Mouse (Mus musculus): ENCODE measurements at regions not wholly inside any gene's neighbourhood (a gene's known extent, or its start where the extent isn't known, plus 50 kb on each side); places are given as distances from the start of the nearest gene placed in this dataset.

DNA sequence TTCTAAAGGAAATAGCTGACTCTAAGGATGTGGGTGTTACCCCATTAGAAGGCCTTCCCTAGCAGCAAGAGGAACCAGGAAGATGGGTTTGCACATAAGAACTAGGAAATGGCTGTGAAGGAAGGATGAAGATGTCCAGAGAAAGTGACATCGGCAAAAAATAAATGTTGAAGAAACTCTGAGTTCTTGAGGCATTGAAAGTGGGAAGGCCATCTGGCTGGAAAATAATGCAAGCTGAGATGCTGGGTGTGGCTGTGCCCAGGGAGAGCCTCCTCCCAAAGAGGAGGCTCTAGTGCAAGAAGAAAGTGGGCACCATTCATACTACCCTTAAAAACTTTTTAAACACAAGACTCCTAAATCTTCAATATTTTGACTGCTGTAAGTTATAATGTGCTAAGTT lies 99.9 kb upstream of the F13a1 start:
- no peak for DNase-seq (ENCODE audit: extremely low read depth, low read depth)

GRCm38 (mm10) chr13:37149066-37149781 lies 99.2 kb upstream of the F13a1 start:
- DNase-seq (ENCODE audit: extremely low read depth, low read depth), result no peak

- DNase-seq (ENCODE audit: extremely low read depth, low read depth), result no peak
Measured at GRCm38 (mm10) chr13:37148627-37149026, 98.6 kb upstream of the F13a1 start.

GRCm38 (mm10) chr13:37147790-37148189 lies 97.7 kb upstream of the F13a1 start:
- no peak for DNase-seq (ENCODE audit: extremely low read depth, low read depth)

GRCm38 (mm10) chr13:37142812-37143211 lies 92.8 kb upstream of the F13a1 start:
- DNase-seq (ENCODE audit: extremely low read depth, low read depth), result no peak

DNA sequence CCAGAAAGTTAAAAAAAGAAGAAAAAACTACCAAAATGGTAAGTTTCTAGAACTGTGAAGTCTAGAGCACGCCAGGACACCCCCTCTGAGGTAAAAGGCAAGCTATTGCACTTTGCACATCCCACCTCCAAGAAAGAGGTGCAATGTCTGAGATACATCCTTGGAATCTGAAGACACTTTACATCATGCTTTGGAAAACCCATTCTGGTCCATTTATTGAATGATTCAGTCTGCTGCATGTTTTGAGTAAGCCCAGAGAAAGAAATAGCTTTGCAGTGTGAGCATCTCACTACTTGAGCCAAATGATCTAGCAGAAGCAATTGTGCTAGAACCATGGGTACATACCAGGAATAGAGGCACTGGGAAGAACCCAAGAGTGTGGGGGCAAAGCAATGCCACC lies 85.1 kb upstream of the F13a1 start:
- DNase-seq (ENCODE audit: extremely low read depth, low read depth), result no peak

GRCm38 (mm10) chr13:37134518-37134917 lies 84.5 kb upstream of the F13a1 start:
- DNase-seq (ENCODE audit: extremely low read depth, low read depth), result no peak

- DNase-seq (ENCODE audit: extremely low read depth, low read depth), result no peak
Measured at GRCm38 (mm10) chr13:37130637-37131036, 80.6 kb upstream of the F13a1 start.

DNA sequence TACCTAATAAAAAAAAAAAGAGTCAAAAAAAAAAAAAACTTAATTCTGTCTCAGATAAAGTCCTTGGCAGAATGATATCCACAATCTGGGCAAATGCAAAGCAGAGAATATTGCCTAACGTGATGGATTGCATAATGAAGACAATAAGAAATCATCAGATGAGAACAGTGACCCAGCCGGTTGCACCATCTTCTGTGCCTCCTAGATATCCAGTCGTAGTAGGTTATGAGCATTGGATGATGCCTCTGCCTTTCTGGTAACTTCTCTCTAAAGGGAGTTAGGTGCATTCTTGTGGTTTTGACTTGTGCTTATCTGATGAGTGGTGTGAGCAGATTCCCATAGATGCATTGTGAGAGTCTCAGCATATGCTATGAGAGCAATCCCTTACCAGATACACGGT lies 71.6 kb upstream of the F13a1 start:
- no peak for DNase-seq (ENCODE audit: extremely low read depth, low read depth)

GRCm38 (mm10) chr13:37120219-37120618 lies 70.2 kb upstream of the F13a1 start:
- no peak for DNase-seq (ENCODE audit: extremely low read depth, low read depth)

DNA sequence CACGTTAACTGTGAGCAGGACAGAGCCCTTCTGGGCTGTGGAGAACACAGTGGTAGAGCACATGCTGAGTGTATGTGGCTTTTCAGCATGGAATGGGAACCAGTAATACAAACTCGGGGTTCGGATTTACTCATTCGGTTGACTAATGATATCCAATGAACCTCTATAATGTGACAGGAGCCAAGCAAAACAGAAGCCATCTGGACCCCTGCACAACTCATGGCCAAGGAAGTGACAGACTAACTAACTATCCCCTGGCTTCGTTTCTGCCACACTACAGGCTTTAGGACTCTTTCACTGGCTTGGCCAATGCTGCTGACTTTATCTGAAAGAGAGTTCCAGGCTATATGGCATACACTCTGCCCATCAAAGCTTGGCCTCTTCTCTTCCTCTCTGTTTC lies 64.3 kb upstream of the F13a1 start:
- no peak for DNase-seq (ENCODE audit: extremely low read depth, low read depth)

- no peak for DNase-seq (ENCODE audit: extremely low read depth, low read depth)
Measured at GRCm38 (mm10) chr13:37111747-37112146, 61.7 kb upstream of the F13a1 start.

DNA sequence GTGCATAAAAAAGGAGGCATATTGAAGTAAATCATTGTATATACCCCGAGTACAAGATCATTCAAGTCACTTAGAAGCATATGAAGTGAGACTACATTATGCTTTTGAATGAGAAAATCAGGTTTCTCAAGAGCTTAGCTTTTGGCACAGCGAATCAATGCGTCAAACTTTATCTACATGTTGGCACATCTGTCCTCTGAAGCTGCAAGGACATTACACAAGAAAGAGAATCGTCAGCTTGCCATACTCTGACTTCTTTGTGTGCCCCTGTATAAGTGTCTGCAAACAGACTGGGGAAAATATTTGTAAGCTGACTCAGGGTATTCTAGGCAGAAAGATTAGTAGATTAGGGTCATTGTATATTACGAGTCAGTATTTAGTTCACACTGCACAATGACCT lies 57.7 kb upstream of the F13a1 start:
- no peak for DNase-seq (ENCODE audit: extremely low read depth, low read depth)

GRCm38 (mm10) chr13:37106009-37106408 lies 56.0 kb upstream of the F13a1 start:
- no peak for DNase-seq (ENCODE audit: extremely low read depth, low read depth)

GRCm38 (mm10) chr13:37104410-37105294 lies 54.6 kb upstream of the F13a1 start:
- DNase-seq (ENCODE audit: extremely low read depth, low read depth), result no peak

GRCm38 (mm10) chr13:37103741-37104296 lies 53.8 kb upstream of the F13a1 start:
- DNase-seq (ENCODE audit: extremely low read depth, low read depth), result no peak

GRCm38 (mm10) chr13:37101755-37102154 lies 51.7 kb upstream of the F13a1 start:
- DNase-seq (ENCODE audit: extremely low read depth, low read depth), result no peak
